Mouse (Mus musculus) right cerebral cortex, postnatal 4 days (tissue): ENCODE measurements around the gene Zfp941.
"Not testable (repeated sequence)": the region's sequence is repeated elsewhere in the genome, so short reads cannot be mapped to it uniquely, and the experiment has no call there.

ENCODE experiments used
- DNase-seq: peaks from one replicate; pipeline ENCODE4 v3.0.0-alpha.2; 2022

Zfp941 gene

DNA sequence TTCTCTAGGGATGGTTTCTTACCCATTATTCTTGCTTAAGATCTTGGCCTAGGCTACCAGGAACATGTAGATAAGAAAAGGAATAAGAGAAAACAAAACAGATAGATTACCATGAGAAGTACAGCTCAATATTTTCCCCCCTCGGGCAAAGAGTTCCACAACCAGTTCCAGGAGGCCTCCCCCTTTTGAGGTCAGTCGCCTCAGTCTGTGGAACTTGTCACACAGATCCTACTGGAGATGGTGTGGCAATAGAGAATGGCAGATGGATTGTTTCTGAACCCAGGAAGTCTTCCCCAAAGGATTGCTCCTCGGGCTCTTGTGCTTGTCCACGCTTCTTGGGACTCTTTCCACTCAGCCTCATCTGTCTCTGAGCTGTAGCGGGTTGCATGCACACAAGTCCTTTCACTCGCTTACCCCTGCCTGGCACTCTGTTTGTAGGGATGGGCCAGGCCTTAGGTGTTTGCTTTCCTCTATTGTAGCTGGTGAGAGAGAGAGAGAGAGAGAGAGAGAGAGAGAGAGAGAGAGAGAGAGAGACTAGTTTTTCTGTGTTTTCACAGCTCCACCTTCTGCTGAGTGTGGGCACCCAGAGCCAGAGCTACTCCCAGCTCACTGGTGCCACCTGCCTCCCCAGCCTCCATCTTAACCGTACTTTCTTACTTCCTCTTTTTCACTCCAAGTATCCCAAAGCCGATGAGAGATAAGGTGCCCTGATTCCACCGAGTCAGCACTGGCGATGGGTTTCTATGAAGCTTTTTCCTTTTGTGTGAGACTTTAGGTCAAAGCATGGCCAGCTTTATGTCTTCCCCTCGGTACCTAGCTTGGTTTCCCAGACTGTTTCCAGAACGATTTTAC is 55.9 kb downstream of the Zfp941 start:
- no peak for DNase-seq

DNA sequence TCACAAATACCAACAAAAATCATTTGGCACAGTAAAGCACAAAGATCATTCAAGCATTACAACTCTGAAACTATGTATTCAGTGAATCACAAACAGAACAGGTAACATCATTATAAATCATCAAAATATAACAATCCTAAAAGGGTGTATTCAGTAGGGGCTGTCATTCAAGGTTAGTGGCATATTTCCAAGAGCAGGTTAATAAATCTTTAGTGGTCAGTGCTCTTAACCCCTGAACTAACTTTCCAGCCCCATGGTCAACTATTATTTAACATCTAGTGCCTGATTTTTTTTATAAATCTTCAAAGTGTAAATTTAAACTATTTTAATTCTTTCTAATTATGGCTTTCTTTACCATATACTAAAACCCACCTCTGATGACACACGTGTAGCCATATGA is 56.6 kb downstream of the Zfp941 start:
- DNase-seq, result not testable (repeated sequence)

DNA sequence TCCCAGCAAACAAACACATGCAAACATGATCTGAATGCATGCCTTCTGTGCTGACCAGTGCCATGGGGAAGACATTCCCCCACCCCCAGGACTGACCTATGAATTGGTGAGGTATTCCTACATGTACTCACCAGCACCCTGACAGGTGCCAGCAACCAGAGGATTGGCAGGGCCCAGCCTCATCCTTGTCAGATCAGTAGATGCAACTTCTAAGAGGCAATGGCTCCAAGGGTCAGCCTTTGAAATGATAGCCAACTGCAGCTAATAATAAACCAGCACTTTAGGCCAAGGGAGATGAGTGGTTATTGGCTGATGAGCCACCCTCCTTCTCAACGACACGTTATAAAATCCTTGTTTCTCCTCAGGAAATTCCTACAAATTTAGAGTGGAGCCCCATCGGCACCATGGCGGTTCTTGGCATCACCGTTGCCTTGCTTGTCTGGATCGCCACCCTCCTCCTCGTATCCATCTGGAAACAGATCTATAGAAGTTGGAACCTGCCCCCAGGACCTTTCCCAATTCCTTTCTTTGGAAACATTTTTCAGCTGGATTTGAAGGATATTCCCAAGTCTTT is 58.4 kb downstream of the Zfp941 start, which contains the start of gene Cyp2e1:
TSS of gene Cyp2e1 (plus strand) at position 293 of the 574 bp plus-strand sequence.
- no peak for DNase-seq

DNA sequence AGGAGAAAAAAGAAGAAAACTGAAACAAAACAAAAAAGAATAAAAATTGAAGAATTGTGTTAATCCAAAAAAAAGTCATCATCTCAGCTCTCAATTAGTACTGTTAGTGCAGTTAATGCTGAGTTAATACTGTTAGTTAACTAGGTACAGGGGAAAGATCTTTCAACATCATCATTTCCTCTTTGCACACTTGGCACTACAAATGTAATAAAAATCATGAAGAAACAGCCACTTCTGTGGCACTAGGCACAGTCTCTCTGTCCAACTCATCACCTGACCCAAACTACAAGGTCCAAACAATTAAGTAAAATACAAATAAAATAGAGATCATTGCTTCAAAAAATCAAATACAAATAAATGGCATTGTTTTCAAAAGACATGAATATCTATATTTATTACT is 61.3 kb downstream of the Zfp941 start:
- DNase-seq, result no peak
